Mouse (Mus musculus) embryonic facial prominence, embryonic 11.5 days (tissue): ENCODE measurements around the gene Tlr4. TPM values are rescaled to one million over a fixed set of nuclear protein-coding genes. Genes with fewer than 3 reads are reported as not detected.
A peak's percentile ranks its signal among the peaks of the same experiment; 100 is the strongest.

Experiments used
- ATAC-seq: fragments of 200-750 bp; cut with Nextera tagmentation; replicated peaks from 2 replicates; pipeline ENCODE4 v1.8.0; 2017; ENCODE audit warnings: low read depth; ENCODE audit not compliant: insufficient number of reproducible peaks, low FRiP score, low TSS enrichment
- DNase-seq: peaks from one replicate; pipeline ENCODE4 v3.0.0-alpha.2; 2015; ENCODE audit warnings: low spot score
- H3K27ac ChIP-seq: fragments of 300-500 bp; sonication (generic); replicated peaks from 2 replicates; pipeline ENCODE4 v1.5.1; 2014; ENCODE audit warnings: mild to moderate bottlenecking, low read depth, low read length, control low read depth
- H3K27me3 ChIP-seq: fragments of 300-500 bp; sonication (generic); 2 replicates; pipeline ENCODE4 v1.6.1; 2014; ENCODE audit warnings: mild to moderate bottlenecking, low read length, moderate library complexity, mixed read lengths; ENCODE audit not compliant: control insufficient read depth, insufficient read depth
- H3K36me3 ChIP-seq: fragments of 300-500 bp; sonication (generic); replicated peaks from 2 replicates; pipeline ENCODE4 v1.6.1; 2014; ENCODE audit warnings: low read depth, mild to moderate bottlenecking, low read length, moderate library complexity, mixed read lengths; ENCODE audit not compliant: control insufficient read depth, insufficient read depth
- H3K4me1 ChIP-seq: fragments of 300-500 bp; sonication (generic); 2 replicates; pipeline ENCODE4 v1.6.1; 2014; ENCODE audit warnings: low read length, mixed read lengths; ENCODE audit not compliant: control insufficient read depth, insufficient read depth
- H3K4me2 ChIP-seq: fragments of 300-500 bp; sonication (generic); 2 replicates; pipeline ENCODE4 v1.6.1; 2014; ENCODE audit warnings: low read depth, mild to moderate bottlenecking, control low read depth, low read length, moderate library complexity
- H3K4me3 ChIP-seq: fragments of 300-500 bp; sonication (generic); 2 replicates; pipeline ENCODE4 v1.5.1; 2014; ENCODE audit warnings: low read depth, low read length, control low read depth
- H3K9ac ChIP-seq: fragments of 300-500 bp; sonication (generic); replicated peaks from 2 replicates; pipeline ENCODE4 v1.6.1; 2014; ENCODE audit warnings: mild to moderate bottlenecking, control low read depth, low read length
- H3K9me3 ChIP-seq: fragments of 300-500 bp; sonication (generic); replicated peaks from 2 replicates; pipeline ENCODE4 v1.6.1; 2016; ENCODE audit warnings: mild to moderate bottlenecking, low read length, inconsistent platforms, mixed read lengths; ENCODE audit not compliant: control insufficient read depth
- WGBS: fragments of 180-500 bp; shearing (Covaris S2); extraction: QIAGEN DNeasy Blood & Tissue Kit; methylation state at CpG from one replicate; pipeline ENCODE4 v1.1.7; 2014; 5-methylcytosine and 5-hydroxymethylcytosine counted together
- polyA plus RNA-seq: library from polyadenylated mRNA; unstranded; fragments of >200 nt; fragmentation: Nextera tagmentation; extraction: Ambion mirVana; gene quantifications from 2 replicates; pipeline ENCODE4 v1.2.1, GENCODE M21; 2014

The Tlr4 gene
- 0.90 and 0.98 TPM in 2 replicates for polyA plus RNA-seq

DNA sequence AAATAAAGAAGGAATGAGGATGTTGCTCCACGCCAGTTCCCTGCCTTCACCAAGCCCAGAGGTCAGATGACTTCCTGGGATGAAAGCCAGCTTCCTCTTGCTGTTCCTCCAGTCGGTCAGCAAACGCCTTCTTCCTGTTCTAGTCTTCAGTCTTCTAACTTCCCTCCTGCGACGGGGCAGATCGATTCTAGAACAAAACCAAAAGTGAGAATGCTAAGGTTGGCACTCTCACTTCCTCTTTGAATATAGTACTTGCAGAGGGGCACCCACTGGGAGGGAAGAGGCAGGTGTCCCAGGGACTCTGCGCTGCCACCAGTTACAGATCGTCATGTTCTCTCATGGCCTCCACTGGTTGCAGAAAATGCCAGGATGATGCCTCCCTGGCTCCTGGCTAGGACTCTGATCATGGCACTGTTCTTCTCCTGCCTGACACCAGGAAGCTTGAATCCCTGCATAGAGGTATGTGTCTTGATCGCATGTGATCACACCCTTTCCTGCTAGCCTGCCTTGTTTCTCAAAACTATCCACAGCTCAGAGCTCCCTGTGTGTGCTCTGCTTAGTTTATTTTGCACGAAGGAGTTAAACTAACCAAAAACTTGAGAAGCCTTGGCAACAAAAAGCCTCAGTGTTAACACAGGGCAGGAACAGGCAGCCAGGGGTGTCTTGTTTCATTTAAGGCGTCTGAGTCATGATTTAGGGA is at the start of gene Tlr4:
Gene Tlr4, plus strand, starts transcription at position 122 of the 700 bp plus-strand sequence.
- ATAC-seq (0 out of 2 replicates have a peak, but pooled peaks have one; percentile 48), DNase-seq (no peak)
- Histone ChIP-seq H3K36me3 (no peaks in the 10 kb centered on the region), H3K4me2 (no peak within 1 kb of the TSS), H3K4me3 (no peak within 1 kb of the TSS), H3K9ac (no peak within 1 kb of the TSS), H3K9me3 (no peaks in the 10 kb centered on the region), H3K4me1 (no peaks in the 10 kb centered on the region), H3K27me3 (no peaks in the 10 kb centered on the region), H3K27ac (no peak within 1 kb of the TSS)
- 59% methylated on average over 11 of the region's 11 CpGs for WGBS

DNA sequence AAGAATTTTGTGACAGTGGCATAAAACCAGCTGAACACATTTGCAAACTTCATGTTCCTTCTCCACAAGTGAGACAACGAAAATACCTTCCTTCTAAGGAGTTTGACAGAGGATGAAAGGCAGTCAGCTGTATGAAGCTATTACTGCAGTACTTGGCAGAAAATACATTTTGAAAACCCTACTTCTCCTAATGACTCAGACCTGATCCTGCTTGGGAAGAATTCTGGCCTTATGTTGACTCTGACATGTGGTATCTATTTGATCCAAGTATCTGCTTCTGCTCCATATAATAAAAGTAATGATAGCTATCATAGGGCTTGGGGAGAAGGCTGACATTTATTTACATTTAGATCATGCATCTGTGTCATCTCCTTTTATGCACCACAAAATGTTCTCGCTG is 33.1 kb upstream of the Tlr4 start:
- ATAC-seq, result no peak
- 85% methylated on average over 2 of the region's 2 CpGs for WGBS

DNA sequence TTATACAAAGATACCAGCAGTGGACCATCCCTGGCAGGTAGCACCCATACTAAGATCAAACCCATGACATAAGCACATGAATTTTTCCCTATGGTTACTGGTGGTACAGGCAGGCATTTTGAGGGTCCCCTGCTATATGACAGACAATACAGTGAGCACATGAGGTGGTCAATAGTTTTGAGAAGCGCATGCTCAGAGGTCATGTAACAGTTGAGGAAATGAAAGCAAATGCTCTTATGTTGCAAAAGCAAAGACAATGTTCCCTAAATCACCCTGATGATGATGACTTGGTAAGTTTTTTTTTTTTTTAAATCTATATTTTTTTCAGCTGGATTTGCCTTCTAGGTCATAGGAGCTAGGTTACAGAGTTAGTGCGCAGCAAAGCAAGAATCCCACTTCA is 30.7 kb upstream of the Tlr4 start:
- Histone ChIP-seq H3K4me1 (no peaks in the 10 kb centered on the region), H3K4me3 (no peak overlapping the region), H3K27me3 (no peaks in the 10 kb centered on the region), H3K9ac (no peak overlapping the region), H3K4me2 (no peak overlapping the region), H3K36me3 (no peaks in the 10 kb centered on the region), H3K9me3 (no peaks in the 10 kb centered on the region), H3K27ac (no peak overlapping the region)
- DNase-seq, result no peak
- 95% methylated on average over 2 of the region's 2 CpGs for WGBS
- no peak for ATAC-seq

More for the DNA sequence above, 33.1 kb upstream of the Tlr4 start:
- Histone ChIP-seq H3K36me3 (no peaks in the 10 kb centered on the region), H3K27me3 (no peaks in the 10 kb centered on the region), H3K9me3 (no peaks in the 10 kb centered on the region), H3K27ac (no peak overlapping the region), H3K9ac (no peak overlapping the region), H3K4me2 (no peak overlapping the region), H3K4me3 (no peak overlapping the region), H3K4me1 (no peaks in the 10 kb centered on the region)
- no peak for DNase-seq

DNA sequence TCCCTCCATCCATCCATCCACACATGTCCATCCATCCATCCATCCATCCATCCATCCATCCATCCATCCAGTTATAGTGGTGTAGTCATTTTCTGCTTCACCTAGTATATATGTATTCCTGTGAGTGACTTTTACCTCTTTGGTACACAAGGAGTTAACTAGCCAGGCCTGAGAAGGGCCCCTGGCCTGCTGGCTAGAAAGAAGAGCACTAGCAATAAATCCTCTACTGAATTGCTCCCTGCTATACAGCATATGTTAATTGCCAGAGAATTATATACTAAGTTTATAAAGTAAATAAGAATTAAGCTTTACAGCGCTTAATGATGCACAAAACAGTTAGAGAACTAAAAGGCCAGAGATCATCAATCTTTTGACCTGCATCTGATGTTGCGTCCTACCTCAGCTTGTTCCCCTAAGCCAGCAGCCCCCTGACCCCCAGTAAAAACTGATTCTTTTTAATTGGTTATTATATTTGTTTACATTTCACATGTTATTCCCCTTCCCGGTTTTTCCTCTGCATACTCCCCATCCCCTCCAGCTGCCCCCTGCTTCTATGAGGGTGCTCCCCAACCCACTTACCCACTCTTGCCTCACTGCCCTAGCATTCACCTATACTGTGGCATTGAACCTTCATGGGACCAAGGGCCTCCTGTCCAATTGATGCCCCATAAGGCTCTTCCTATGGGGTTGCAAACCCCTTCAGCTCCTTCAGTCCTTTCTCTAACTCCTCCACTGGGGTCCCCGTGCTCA is 22.7 kb upstream of the Tlr4 start:
- no peaks in the 10 kb centered on the region for H3K36me3 ChIP-seq
- H3K9me3 ChIP-seq, result no peaks in the 10 kb centered on the region
- H3K27ac ChIP-seq, result no peak overlapping the region
- H3K4me1 ChIP-seq, result no peaks in the 10 kb centered on the region
- no peak overlapping the region for H3K9ac ChIP-seq
- 83% methylated on average over 4 of the region's 4 CpGs for WGBS
- ATAC-seq (no peak), DNase-seq (no peak)
- H3K4me2 ChIP-seq, result no peak overlapping the region
- no peaks in the 10 kb centered on the region for H3K27me3 ChIP-seq
- no peak overlapping the region for H3K4me3 ChIP-seq

DNA sequence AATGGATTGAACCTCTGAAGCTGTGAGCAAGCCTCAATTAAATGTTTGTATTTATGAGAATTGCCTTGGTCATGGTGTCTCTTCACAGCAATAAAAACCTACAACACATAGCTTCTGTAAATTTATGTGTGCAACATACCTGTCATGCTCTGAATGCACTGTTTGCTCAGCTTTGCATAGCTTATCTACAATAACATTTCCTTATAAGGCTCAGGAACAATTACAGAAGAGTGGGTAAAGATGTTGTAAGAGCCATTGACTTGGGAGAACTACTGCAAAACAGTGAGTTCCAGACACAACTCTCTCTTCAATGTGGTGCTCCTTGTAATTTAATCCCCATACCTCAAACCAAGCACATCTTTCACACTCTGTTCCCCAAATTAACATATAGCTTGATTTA is 21.6 kb upstream of the Tlr4 start:
- H3K27ac ChIP-seq, result no peak overlapping the region
- ATAC-seq (no peak), DNase-seq (no peak)
- H3K9me3 ChIP-seq, result no peaks in the 10 kb centered on the region
- H3K4me3 ChIP-seq, result no peak overlapping the region
- no peaks in the 10 kb centered on the region for H3K4me1 ChIP-seq
- H3K4me2 ChIP-seq, result no peak overlapping the region
- no peak overlapping the region for H3K9ac ChIP-seq
- H3K27me3 ChIP-seq, result no peaks in the 10 kb centered on the region
- H3K36me3 ChIP-seq, result no peaks in the 10 kb centered on the region

DNA sequence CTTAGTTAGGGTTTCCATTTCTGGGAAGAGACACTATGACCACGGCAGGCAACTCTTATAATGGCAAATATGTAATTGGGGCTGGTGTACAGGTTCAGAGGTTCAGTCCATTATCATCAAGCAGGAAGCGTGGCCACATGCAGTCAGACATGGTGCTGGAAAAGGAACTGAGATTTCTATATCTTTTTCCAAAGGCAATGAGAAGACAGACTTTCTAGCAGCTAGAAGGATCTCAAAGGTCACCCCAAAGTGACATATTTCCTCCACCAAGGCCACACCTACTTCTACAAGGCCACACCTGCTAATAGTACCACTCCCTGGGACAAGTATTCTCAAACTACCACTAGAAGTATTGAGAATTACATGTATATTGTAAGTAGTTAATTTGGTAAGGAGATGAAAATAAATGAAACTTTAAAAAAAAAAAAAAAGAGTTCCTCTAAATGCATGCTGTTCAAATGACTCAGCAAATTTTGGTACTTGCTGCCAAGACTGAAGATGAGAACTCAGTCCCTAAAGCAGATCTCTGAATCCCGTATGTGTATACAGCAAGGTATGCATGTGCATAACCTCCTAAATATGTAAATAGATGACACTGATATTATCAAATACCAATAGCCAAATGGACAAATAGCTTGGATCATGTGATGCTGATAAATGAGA is 10.9 kb upstream of the Tlr4 start:
- no peak overlapping the region for H3K4me2 ChIP-seq
- no peaks in the 10 kb centered on the region for H3K4me1 ChIP-seq
- H3K27ac ChIP-seq, result no peak overlapping the region
- H3K27me3 ChIP-seq, result no peaks in the 10 kb centered on the region
- H3K9ac ChIP-seq, result no peak overlapping the region
- H3K9me3 ChIP-seq, result no peaks in the 10 kb centered on the region
- DNase-seq, result no peak
- H3K36me3 ChIP-seq, result no peaks in the 10 kb centered on the region
- no peak for ATAC-seq
- no peak overlapping the region for H3K4me3 ChIP-seq
- WGBS, result 84% methylated on average over 3 of the region's 3 CpGs

DNA sequence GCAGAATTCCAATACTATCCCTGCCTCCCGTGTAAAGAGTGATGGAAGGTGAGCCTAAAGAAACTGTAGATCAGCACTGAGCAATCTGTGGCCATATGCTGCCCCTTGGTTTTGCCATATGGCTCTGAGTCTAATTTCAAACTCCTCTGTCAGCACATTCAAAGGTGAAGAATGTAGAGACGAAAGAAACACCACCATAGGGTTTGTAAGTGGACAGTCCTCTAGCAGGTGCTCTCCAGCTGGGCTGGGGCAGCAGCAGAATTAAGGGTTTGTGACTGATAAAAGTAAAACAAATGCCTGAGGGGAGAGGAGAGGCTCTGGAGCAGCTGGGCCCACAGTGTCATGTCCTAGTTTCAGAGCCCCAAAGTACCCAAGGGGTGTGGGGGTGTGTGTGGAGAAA is 6.2 kb upstream of the Tlr4 start:
- 50% methylated on average over 2 of the region's 2 CpGs for WGBS
- ATAC-seq, result no peak
- no peak overlapping the region for H3K4me3 ChIP-seq

DNA sequence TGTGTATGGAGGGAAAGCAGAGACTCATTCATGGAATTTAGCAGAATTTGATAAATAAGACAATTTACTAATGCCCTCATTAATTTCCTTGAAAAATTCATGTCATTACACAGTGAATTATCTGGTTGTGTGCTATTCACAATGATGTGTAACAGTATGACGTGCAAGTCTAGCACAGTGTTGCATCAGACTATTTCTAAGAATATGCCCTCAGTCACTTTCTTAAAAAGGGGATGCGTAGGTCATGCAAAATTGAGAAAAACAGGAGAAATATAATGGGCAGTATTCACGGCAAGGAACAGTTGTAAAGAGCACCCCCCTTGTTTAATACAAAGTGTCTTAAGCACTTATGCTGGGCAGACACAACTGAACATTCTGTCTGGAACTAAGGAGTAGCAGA is 5.6 kb upstream of the Tlr4 start:
- no peaks in the 10 kb centered on the region for H3K4me1 ChIP-seq
- H3K4me2 ChIP-seq, result no peak overlapping the region
- no peaks in the 10 kb centered on the region for H3K9me3 ChIP-seq
- H3K27me3 ChIP-seq, result no peaks in the 10 kb centered on the region
- H3K36me3 ChIP-seq, result no peaks in the 10 kb centered on the region
- H3K27ac ChIP-seq, result no peak overlapping the region
- ATAC-seq (no peak), DNase-seq (no peak)
- WGBS, result 80% methylated on average over 3 of the region's 3 CpGs
- no peak overlapping the region for H3K4me3 ChIP-seq
- H3K9ac ChIP-seq, result no peak overlapping the region

More for the DNA sequence above, 6.2 kb upstream of the Tlr4 start:
- no peaks in the 10 kb centered on the region for H3K36me3 ChIP-seq
- no peaks in the 10 kb centered on the region for H3K4me1 ChIP-seq
- no peak for DNase-seq
- no peaks in the 10 kb centered on the region for H3K9me3 ChIP-seq
- no peaks in the 10 kb centered on the region for H3K27me3 ChIP-seq
- H3K9ac ChIP-seq, result no peak overlapping the region
- no peak overlapping the region for H3K27ac ChIP-seq
- H3K4me2 ChIP-seq, result no peak overlapping the region
